Mouse (Mus musculus) lung, postnatal 25 days (tissue): ENCODE data around the gene Defb36.

ENCODE experiments used
- DNase-seq: peaks from one replicate; pipeline ENCODE4 v3.0.0; 2022; ENCODE audit warnings: low spot score

Gene Defb36

GRCm38 (mm10) chr2:152622151-152622550, 18.0 kb downstream of the Defb36 start:
- no peak for DNase-seq

- DNase-seq, result no peak
Observed at GRCm38 (mm10) chr2:152622953-152623352, 18.8 kb downstream of the Defb36 start, which contains the start of gene Defb25. Gene Defb25 (minus strand): TSS chr2:152623053.

- no peak for DNase-seq
Observed at GRCm38 (mm10) chr2:152624566-152624965, 20.4 kb downstream of the Defb36 start.

- no peak for DNase-seq
Observed at GRCm38 (mm10) chr2:152625256-152625655, 21.1 kb downstream of the Defb36 start.

- DNase-seq, result peak; percentile 15
Observed at GRCm38 (mm10) chr2:152626774-152627591, 22.9 kb downstream of the Defb36 start, which contains the start of gene Rem1. Gene Rem1 (plus strand): TSS chr2:152626951.

GRCm38 (mm10) chr2:152628066-152628465, 23.9 kb downstream of the Defb36 start:
- no peak for DNase-seq

GRCm38 (mm10) chr2:152629239-152629638, 25.1 kb downstream of the Defb36 start:
- DNase-seq, result no peak

- DNase-seq, result no peak
Observed at GRCm38 (mm10) chr2:152629904-152630303, 25.8 kb downstream of the Defb36 start.

GRCm38 (mm10) chr2:152633334-152633733, 29.2 kb downstream of the Defb36 start:
- DNase-seq, result no peak

- no peak for DNase-seq
Observed at GRCm38 (mm10) chr2:152634311-152634710, 30.2 kb downstream of the Defb36 start.

GRCm38 (mm10) chr2:152636246-152637005, 32.3 kb downstream of the Defb36 start:
- DNase-seq, result peak; percentile 81

GRCm38 (mm10) chr2:152637006-152637322, 32.8 kb downstream of the Defb36 start:
- no peak for DNase-seq

GRCm38 (mm10) chr2:152637381-152637780, 33.3 kb downstream of the Defb36 start:
- no peak for DNase-seq

GRCm38 (mm10) chr2:152638865-152639264, 34.7 kb downstream of the Defb36 start:
- no peak for DNase-seq

GRCm38 (mm10) chr2:152639406-152640113, 35.4 kb downstream of the Defb36 start:
- DNase-seq, result peak; percentile 21

GRCm38 (mm10) chr2:152652901-152653620, 48.9 kb downstream of the Defb36 start:
- DNase-seq, result peak; percentile 80

- no peak for DNase-seq
Observed at GRCm38 (mm10) chr2:152653874-152654715, 50.0 kb downstream of the Defb36 start.

- DNase-seq, result peak; percentile 24
Observed at GRCm38 (mm10) chr2:152657398-152657797, 53.3 kb downstream of the Defb36 start.

- DNase-seq, result no peak
Observed at GRCm38 (mm10) chr2:152661163-152661562, 57.0 kb downstream of the Defb36 start.
